Mouse (Mus musculus): ENCODE data around the gene Aplnr. TPM values are rescaled to one million over a fixed set of nuclear protein-coding genes. Genes with fewer than 3 reads are reported as not detected.
A peak's percentile ranks its signal among the peaks of the same experiment; 100 is the strongest.

Gene Aplnr
- polyA plus RNA-seq, 1 experiment from 2014 or later = 40.6 TPM

- H3K27me3 ChIP-seq (ENCODE audit: low read depth, poor library complexity, severe bottlenecking) = peaks cover 20% of the 10 kb centered on the region; the same call in 1 of the 2 replicates
- peaks cover 7% of the 10 kb centered on the region for H3K4me1 ChIP-seq
- H3K27ac ChIP-seq = no peak overlapping the region
- no peak overlapping the region for H3K4me3 ChIP-seq
- no peaks in the 10 kb centered on the region for H3K9me3 ChIP-seq (replicated peaks)
- H3K36me3 ChIP-seq = no peaks in the 10 kb centered on the region
- no peak for DNase-seq (ENCODE audit: low spot score)
Measured at GRCm38 (mm10) chr2:85140833-85141232, 4.8 kb downstream of the Aplnr start.

GRCm38 (mm10) chr2:85144908-85145307 lies 8.9 kb downstream of the Aplnr start:
- no peak for DNase-seq (ENCODE audit: low spot score)
- H3K27ac ChIP-seq = no peak overlapping the region
- H3K4me3 ChIP-seq = no peak overlapping the region
- 86% methylated on average over 2 of the region's 2 CpGs for WGBS
- H3K36me3 ChIP-seq = no peaks in the 10 kb centered on the region
- H3K27me3 ChIP-seq (ENCODE audit: low read depth, poor library complexity, severe bottlenecking) = no peaks in the 10 kb centered on the region
- H3K9me3 ChIP-seq (replicated peaks) = no peaks in the 10 kb centered on the region
- H3K4me1 ChIP-seq = no peaks in the 10 kb centered on the region

GRCm38 (mm10) chr2:85145346-85145745 lies 9.3 kb downstream of the Aplnr start:
- 90% methylated on average over 3 of the region's 3 CpGs for WGBS
- Histone ChIP-seq H3K9me3 (replicated peaks) (no peaks in the 10 kb centered on the region), H3K4me1 (no peaks in the 10 kb centered on the region), H3K4me3 (no peak overlapping the region), H3K36me3 (no peaks in the 10 kb centered on the region), H3K27ac (no peak overlapping the region), H3K27me3 (ENCODE audit: low read depth, poor library complexity, severe bottlenecking) (no peaks in the 10 kb centered on the region)
- DNase-seq (ENCODE audit: low spot score) = no peak

DNA sequence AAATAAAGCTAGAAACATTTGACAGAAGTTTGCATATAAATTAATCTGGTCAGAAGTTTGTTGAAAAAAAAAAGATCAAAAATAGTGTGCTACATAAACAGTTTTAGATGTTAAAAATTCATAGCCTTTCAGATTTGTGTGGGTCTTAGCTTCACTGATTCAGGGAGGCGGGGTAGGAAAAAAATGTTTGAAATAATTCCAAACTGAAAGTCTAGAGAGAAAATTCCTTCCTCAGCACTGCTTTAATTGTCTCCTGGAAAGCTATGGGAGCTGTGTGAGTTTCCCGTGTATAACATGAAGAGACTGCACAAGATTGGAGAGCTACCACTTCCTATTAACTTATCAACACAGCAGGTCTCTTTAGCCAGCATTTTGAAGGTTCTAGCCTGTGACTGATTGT lies 11.5 kb downstream of the Aplnr start:
- WGBS = 93% methylated on average over 2 of the region's 2 CpGs
- Histone ChIP-seq H3K27ac (no peak overlapping the region), H3K27me3 (ENCODE audit: low read depth, poor library complexity, severe bottlenecking) (no peaks in the 10 kb centered on the region), H3K36me3 (no peaks in the 10 kb centered on the region), H3K9me3 (replicated peaks) (no peaks in the 10 kb centered on the region), H3K4me1 (no peaks in the 10 kb centered on the region), H3K4me3 (no peak overlapping the region)
- no peak for DNase-seq (ENCODE audit: low spot score)

- H3K27me3 ChIP-seq (ENCODE audit: low read depth, poor library complexity, severe bottlenecking) = no peaks in the 10 kb centered on the region
- no peaks in the 10 kb centered on the region for H3K9me3 ChIP-seq (replicated peaks)
- DNase-seq (ENCODE audit: low spot score) = no peak
- no peak overlapping the region for H3K27ac ChIP-seq
- no peak overlapping the region for H3K4me3 ChIP-seq
- H3K4me1 ChIP-seq = no peaks in the 10 kb centered on the region
- 88% methylated on average over 1 of the region's 1 CpGs for WGBS
- H3K36me3 ChIP-seq = no peaks in the 10 kb centered on the region
Measured at GRCm38 (mm10) chr2:85150373-85150772, 14.3 kb downstream of the Aplnr start.

- Histone ChIP-seq H3K4me3 (no peak overlapping the region), H3K36me3 (no peaks in the 10 kb centered on the region), H3K4me1 (no peaks in the 10 kb centered on the region), H3K27me3 (ENCODE audit: low read depth, poor library complexity, severe bottlenecking) (no peaks in the 10 kb centered on the region), H3K9me3 (replicated peaks) (no peaks in the 10 kb centered on the region), H3K27ac (no peak overlapping the region)
- 96% methylated on average over 2 of the region's 2 CpGs for WGBS
- no peak for DNase-seq (ENCODE audit: low spot score)
Measured at GRCm38 (mm10) chr2:85151233-85151632, 15.2 kb downstream of the Aplnr start.

- no peak for DNase-seq (ENCODE audit: low spot score)
- no peaks in the 10 kb centered on the region for H3K4me1 ChIP-seq
- no peaks in the 10 kb centered on the region for H3K36me3 ChIP-seq
- no peaks in the 10 kb centered on the region for H3K9me3 ChIP-seq (replicated peaks)
- no peaks in the 10 kb centered on the region for H3K27me3 ChIP-seq (ENCODE audit: low read depth, poor library complexity, severe bottlenecking)
- no peak overlapping the region for H3K4me3 ChIP-seq
- WGBS = 85% methylated on average over 9 of the region's 9 CpGs
- H3K27ac ChIP-seq = no peak overlapping the region
Measured at GRCm38 (mm10) chr2:85155334-85155733, 19.3 kb downstream of the Aplnr start.

DNA sequence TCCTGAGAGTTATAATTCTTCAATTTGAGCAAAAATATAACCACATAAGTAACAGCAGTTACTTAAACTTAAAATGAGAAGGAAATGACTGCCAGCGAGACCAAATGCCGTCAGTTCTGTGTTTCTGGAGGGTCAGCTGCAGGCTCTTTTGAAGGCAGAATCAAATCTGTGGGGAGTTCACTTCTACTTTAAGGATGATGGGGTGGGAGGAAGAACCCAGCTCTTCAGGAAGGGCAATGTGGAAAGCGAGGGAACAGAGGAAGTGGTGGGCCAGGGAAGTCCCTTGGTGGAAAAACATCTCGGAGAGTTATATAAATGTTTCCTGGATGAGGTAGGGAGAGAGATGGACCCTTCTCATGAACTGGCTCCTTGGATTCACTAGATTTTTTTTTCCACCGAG lies 20.1 kb downstream of the Aplnr start:
- Histone ChIP-seq H3K4me1 (peaks cover 8% of the 10 kb centered on the region), H3K36me3 (no peaks in the 10 kb centered on the region), H3K27me3 (ENCODE audit: low read depth, poor library complexity, severe bottlenecking) (no peaks in the 10 kb centered on the region), H3K4me3 (no peak overlapping the region), H3K9me3 (replicated peaks) (no peaks in the 10 kb centered on the region), H3K27ac (no peak overlapping the region)
- DNase-seq (ENCODE audit: low spot score) = no peak
- 87% methylated on average over 5 of the region's 5 CpGs for whole genome bisulfite sequencing

DNA sequence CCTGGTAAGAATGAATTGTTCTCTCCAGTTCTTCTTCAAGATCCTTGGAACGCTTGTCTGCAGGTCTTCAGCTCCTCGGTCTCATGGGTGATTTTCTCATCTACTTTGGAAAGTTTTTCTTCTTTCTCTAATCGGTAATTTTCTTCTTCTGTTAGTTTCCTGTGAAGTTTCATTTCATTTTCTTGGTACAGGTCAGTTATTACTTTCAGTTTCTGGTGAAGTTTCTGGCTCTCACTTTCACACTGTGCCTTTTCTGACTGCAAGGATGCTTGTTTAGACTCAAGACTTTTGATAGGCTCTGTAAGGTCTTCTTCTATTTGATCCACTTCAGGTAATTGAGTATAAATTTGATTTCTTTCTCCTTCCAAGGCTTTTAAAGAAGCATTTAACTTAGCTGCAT lies 21.4 kb downstream of the Aplnr start:
- Histone ChIP-seq H3K9me3 (replicated peaks) (no peaks in the 10 kb centered on the region), H3K4me1 (peaks cover 18% of the 10 kb centered on the region), H3K27ac (no peak overlapping the region), H3K36me3 (no peaks in the 10 kb centered on the region), H3K4me3 (no peak overlapping the region), H3K27me3 (ENCODE audit: low read depth, poor library complexity, severe bottlenecking) (no peaks in the 10 kb centered on the region)
- 95% methylated on average over 3 of the region's 3 CpGs for WGBS
- no peak for DNase-seq (ENCODE audit: low spot score)

DNA sequence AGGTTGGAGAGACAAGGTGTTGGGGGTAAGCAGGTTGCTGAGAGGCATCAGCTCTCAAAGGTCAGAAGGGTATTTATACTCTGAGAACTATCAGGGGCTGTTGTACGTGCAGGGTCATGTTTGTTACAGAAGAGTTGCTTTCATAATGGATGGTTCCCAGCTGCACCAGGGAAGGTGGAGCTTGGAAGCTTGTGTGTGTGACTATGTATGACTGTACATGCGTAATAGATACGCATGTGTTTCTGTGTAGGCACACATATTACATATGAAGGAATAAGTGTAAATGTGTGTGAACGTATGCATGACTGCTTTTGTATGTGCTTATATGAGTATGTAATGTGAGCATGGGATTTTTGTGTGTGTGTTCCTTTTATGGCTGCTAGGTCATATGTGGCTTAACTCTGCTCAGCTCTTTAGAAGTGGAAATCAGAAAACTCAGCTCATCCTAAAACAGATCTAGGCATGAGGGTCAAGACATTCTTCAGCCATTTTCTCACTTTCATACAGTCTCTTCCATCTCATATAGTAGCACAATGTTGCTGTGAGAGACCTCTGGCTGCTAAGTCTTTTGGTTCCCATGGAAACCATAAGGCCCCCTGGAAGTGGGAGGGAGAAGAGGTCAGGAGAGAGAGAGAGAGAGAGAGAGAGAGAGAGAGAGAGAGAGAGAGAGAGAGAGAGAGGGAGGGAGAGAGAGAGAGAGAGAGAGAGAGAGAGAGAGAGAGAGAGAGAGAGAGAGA lies 25.0 kb downstream of the Aplnr start:
- Histone ChIP-seq H3K36me3 (no peaks in the 10 kb centered on the region), H3K27ac (peak overlapping the region; percentile 14; the same call in 1 of the 2 replicates), H3K27me3 (ENCODE audit: low read depth, poor library complexity, severe bottlenecking) (no peaks in the 10 kb centered on the region), H3K4me3 (no peak overlapping the region), H3K9me3 (replicated peaks) (no peaks in the 10 kb centered on the region), H3K4me1 (peaks cover 25% of the 10 kb centered on the region)
- no peak for DNase-seq (ENCODE audit: low spot score)
- 64% methylated on average over 4 of the region's 4 CpGs for WGBS

DNA sequence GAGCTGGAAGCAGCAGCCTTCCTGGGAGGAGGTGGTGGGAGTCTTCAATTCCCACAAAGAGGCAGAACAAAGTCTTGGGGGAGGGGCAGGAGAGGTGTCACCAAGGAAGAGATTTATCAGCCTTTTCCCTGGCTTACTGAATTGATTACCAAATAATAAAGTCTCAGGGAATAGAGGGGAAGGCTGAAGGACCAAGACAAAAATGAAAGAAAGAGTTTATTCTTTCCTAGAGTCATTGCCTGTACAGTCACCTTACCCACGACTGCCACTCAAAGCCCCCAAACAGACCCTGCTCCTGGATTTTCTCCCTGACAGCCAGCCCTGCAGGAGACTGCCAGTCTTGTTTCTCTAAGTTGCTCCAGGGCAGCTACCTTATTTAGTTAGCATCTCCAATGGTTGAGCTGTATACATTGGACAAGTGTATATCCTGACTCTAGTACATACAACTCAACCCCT lies 25.6 kb downstream of the Aplnr start:
- H3K4me3 ChIP-seq = no peak overlapping the region
- peaks cover 25% of the 10 kb centered on the region for H3K4me1 ChIP-seq
- WGBS = 19% methylated on average over 1 of the region's 1 CpGs
- H3K36me3 ChIP-seq = no peaks in the 10 kb centered on the region
- DNase-seq (ENCODE audit: low spot score) = no peak
- H3K9me3 ChIP-seq (replicated peaks) = no peaks in the 10 kb centered on the region
- H3K27me3 ChIP-seq (ENCODE audit: low read depth, poor library complexity, severe bottlenecking) = no peaks in the 10 kb centered on the region
- peak overlapping the region; percentile 14; the same call in 1 of the 2 replicates for H3K27ac ChIP-seq

DNA sequence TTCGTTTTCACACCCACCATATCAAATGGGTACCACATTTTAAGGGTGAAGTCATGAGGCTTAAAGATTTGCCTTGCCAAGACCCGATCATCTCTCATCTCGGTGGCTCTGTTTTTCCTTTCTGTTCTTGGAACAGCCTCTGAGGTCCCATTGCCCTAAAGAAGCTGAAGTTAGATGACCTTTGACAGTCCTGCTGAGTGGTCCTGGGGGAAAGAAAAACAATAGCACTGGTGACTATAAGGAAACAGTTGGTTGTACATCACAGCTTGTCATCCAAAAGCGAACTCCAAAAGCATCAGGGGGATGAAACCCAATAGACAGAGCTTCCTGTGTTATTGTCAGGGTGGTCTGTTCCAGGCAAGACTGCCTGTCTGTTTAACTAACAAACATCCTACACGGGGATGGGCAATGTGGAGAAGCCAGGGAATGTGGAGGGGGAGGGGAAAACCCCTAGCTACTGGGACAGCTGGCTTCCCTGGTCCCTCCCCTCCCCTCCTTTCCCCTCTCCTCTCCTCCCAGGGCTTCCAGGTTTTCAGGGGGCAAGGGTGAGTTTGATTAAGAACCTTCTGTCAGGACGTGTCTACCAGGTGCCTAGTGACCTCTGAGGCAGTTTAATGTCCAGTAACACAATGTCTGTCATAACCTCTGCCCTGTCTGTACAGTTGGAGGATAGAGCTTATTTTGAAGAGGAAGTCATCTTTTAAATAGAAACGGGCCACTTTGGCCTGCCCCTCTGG lies 27.5 kb downstream of the Aplnr start:
- DNase-seq (ENCODE audit: low spot score) = no peak
- no peaks in the 10 kb centered on the region for H3K9me3 ChIP-seq (replicated peaks)
- peaks cover 25% of the 10 kb centered on the region for H3K4me1 ChIP-seq
- H3K27ac ChIP-seq = no peak overlapping the region
- H3K27me3 ChIP-seq (ENCODE audit: low read depth, poor library complexity, severe bottlenecking) = no peaks in the 10 kb centered on the region
- no peak overlapping the region for H3K4me3 ChIP-seq
- WGBS = 22% methylated on average over 7 of the region's 7 CpGs
- no peaks in the 10 kb centered on the region for H3K36me3 ChIP-seq

- no peaks in the 10 kb centered on the region for H3K36me3 ChIP-seq
- H3K4me3 ChIP-seq = no peak overlapping the region
- peaks cover 10% of the 10 kb centered on the region for H3K4me1 ChIP-seq
- no peaks in the 10 kb centered on the region for H3K9me3 ChIP-seq (replicated peaks)
- H3K27ac ChIP-seq = no peak overlapping the region
- 52% methylated on average over 1 of the region's 1 CpGs for WGBS
- no peaks in the 10 kb centered on the region for H3K27me3 ChIP-seq (ENCODE audit: low read depth, poor library complexity, severe bottlenecking)
- no peak for DNase-seq (ENCODE audit: low spot score)
Measured at GRCm38 (mm10) chr2:85167624-85168023, 31.6 kb downstream of the Aplnr start.
